Mouse (Mus musculus): ENCODE measurements at regions not wholly inside any gene's neighbourhood (a gene's known extent, or its start where the extent isn't known, plus 50 kb on each side); places are given as distances from the start of the nearest gene placed in this dataset.

- TF ChIP-seq CTCF (IDR thresholded peaks at IDR 0.05; ENCODE audit: low read depth) = peak; percentile 74
- DNase-seq = peak; percentile 68
Observed at GRCm38 (mm10) chr11:114205192-114205591, 138.3 kb upstream of the Sdk2 start.

GRCm38 (mm10) chr11:114203416-114203815 lies 136.6 kb upstream of the Sdk2 start:
- 49% methylated on average over 9 of the region's 9 CpGs for WGBS
- Histone ChIP-seq H3K27ac (ENCODE audit: low read depth) (no peak overlapping the region), H3K4me3 (ENCODE audit: low read depth, low read length) (no peak overlapping the region), H3K9ac (no peak overlapping the region), H3K9me3 (ENCODE audit: low read depth, low read length) (no peaks in the 10 kb centered on the region), H3K36me3 (ENCODE audit: insufficient read depth) (no peaks in the 10 kb centered on the region), H3K4me1 (ENCODE audit: insufficient read depth) (peaks cover 7% of the 10 kb centered on the region; the same call in 1 of the 2 replicates), H3K27me3 (ENCODE audit: insufficient read depth, low read length) (no peaks in the 10 kb centered on the region), H3K4me2 (no peak overlapping the region)
- no peak for TF ChIP-seq CTCF (IDR thresholded peaks at IDR 0.05; ENCODE audit: low read depth)
- DNase-seq = peak; percentile 40
- no peak for ATAC-seq (ENCODE audit: insufficient read depth)

More at GRCm38 (mm10) chr11:114205192-114205591, 138.3 kb upstream of the Sdk2 start:
- Histone ChIP-seq H3K36me3 (ENCODE audit: insufficient read depth) (no peaks in the 10 kb centered on the region), H3K4me2 (no peak overlapping the region), H3K9ac (no peak overlapping the region), H3K9me3 (ENCODE audit: low read depth, low read length) (no peaks in the 10 kb centered on the region), H3K4me3 (ENCODE audit: low read depth, low read length) (no peak overlapping the region), H3K27me3 (ENCODE audit: insufficient read depth, low read length) (no peaks in the 10 kb centered on the region), H3K4me1 (ENCODE audit: insufficient read depth) (no peaks in the 10 kb centered on the region), H3K27ac (ENCODE audit: low read depth) (no peak overlapping the region)
- no peak for ATAC-seq (ENCODE audit: insufficient read depth)
- 51% methylated on average over 2 of the region's 2 CpGs for WGBS

DNA sequence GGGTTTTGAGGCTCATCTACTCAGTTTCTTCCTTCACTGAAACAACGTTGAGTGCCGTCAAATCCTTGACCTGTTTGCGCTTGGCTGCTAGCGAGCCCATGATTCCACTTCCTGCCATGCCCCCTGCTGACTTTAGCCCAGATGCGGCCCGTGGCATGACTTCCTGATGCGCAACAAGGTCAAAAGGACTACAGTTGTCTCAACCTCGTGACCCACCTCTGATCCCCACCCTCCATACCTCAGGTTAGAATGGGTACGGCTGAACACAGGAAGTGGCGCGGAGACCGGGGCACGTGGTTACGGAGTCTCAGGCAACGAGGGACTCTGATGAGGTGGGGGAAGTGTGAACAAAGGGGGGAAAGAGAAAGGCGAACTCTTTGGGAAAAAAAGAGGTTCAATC lies 135.6 kb upstream of the Sdk2 start:
- TF ChIP-seq CTCF (IDR thresholded peaks at IDR 0.05; ENCODE audit: low read depth) = no peak
- H3K4me2 ChIP-seq = no peak overlapping the region
- H3K9me3 ChIP-seq (ENCODE audit: low read depth, low read length) = no peaks in the 10 kb centered on the region
- DNase-seq (no peak), ATAC-seq (ENCODE audit: insufficient read depth) (no peak)
- no peaks in the 10 kb centered on the region for H3K27me3 ChIP-seq (ENCODE audit: insufficient read depth, low read length)
- 85% methylated on average over 16 of the region's 16 CpGs for WGBS
- H3K36me3 ChIP-seq (ENCODE audit: insufficient read depth) = no peaks in the 10 kb centered on the region
- H3K9ac ChIP-seq = no peak overlapping the region
- H3K27ac ChIP-seq (ENCODE audit: low read depth) = no peak overlapping the region
- H3K4me1 ChIP-seq (ENCODE audit: insufficient read depth) = peaks cover 7% of the 10 kb centered on the region; the same call in 1 of the 2 replicates
- no peak overlapping the region for H3K4me3 ChIP-seq (ENCODE audit: low read depth, low read length)

GRCm38 (mm10) chr11:114199081-114199586 lies 132.3 kb upstream of the Sdk2 start:
- 25% methylated on average over 10 of the region's 10 CpGs for WGBS
- no peak for TF ChIP-seq CTCF (IDR thresholded peaks at IDR 0.05; ENCODE audit: low read depth)
- no peak overlapping the region for H3K4me3 ChIP-seq (ENCODE audit: low read depth, low read length)
- ATAC-seq (ENCODE audit: insufficient read depth) (peak; percentile 12; the same call in 1 of the 2 replicates), DNase-seq (peak; percentile 61)
- peaks cover 7% of the 10 kb centered on the region; the same call in 1 of the 2 replicates for H3K4me1 ChIP-seq (ENCODE audit: insufficient read depth)
- H3K9me3 ChIP-seq (ENCODE audit: low read depth, low read length) = no peaks in the 10 kb centered on the region
- H3K9ac ChIP-seq = no peak overlapping the region
- H3K4me2 ChIP-seq = peak overlapping the region; percentile 37
- H3K27me3 ChIP-seq (ENCODE audit: insufficient read depth, low read length) = no peaks in the 10 kb centered on the region
- H3K36me3 ChIP-seq (ENCODE audit: insufficient read depth) = no peaks in the 10 kb centered on the region
- peak overlapping the region; percentile 82 for H3K27ac ChIP-seq (ENCODE audit: low read depth)

DNA sequence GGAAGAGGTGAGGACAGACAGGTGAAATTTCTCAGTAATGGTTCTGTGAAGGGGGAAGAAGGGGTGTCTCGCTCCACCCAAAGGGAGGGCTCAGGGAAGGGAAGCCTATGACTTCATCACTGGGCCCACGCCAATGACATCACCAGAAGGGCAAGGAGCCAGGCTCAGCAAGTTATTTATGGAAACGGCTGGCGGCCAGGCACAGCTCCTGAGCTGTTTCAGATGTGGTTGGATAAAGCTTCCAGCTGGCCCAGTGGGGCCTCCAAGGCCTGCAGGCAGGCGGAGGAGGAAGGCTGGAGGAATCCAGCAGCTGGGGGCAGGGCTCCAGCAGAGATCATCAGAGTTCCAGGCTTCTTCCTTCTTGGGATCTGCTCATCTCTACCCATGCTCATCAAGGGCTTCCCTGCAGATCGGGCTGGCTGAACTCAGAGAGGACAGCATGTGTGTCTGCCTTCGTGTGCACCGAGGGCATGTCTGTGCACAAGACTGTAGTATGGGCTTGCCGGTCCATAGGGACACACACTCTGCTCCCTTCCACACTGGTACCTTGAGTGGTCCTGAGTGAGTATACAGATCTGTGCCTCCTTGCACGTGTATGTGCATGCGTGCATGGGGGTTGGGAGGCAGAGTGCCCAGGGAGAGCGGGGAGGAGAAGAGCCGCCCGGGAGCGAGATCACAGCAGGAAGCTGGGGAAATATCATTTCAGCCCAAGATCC lies 131.6 kb upstream of the Sdk2 start:
- H3K9me3 ChIP-seq (ENCODE audit: low read depth, low read length) = no peaks in the 10 kb centered on the region
- H3K4me3 ChIP-seq (ENCODE audit: low read depth, low read length) = no peak overlapping the region
- H3K36me3 ChIP-seq (ENCODE audit: insufficient read depth) = no peaks in the 10 kb centered on the region
- H3K27me3 ChIP-seq (ENCODE audit: insufficient read depth, low read length) = no peaks in the 10 kb centered on the region
- 21% methylated on average over 15 of the region's 15 CpGs for WGBS
- peak overlapping the region; percentile 37 for H3K4me2 ChIP-seq
- peaks cover 7% of the 10 kb centered on the region; the same call in 1 of the 2 replicates for H3K4me1 ChIP-seq (ENCODE audit: insufficient read depth)
- H3K9ac ChIP-seq = no peak overlapping the region
- H3K27ac ChIP-seq (ENCODE audit: low read depth) = peak overlapping the region; percentile 82
- DNase-seq (peak; percentile 99), ATAC-seq (ENCODE audit: insufficient read depth) (peak; percentile 98)
- TF ChIP-seq CTCF (IDR thresholded peaks at IDR 0.05; ENCODE audit: low read depth) = no peak; the same call in 1 of the 2 replicates

GRCm38 (mm10) chr11:114195291-114195690 lies 128.4 kb upstream of the Sdk2 start:
- Histone ChIP-seq H3K36me3 (ENCODE audit: insufficient read depth) (no peaks in the 10 kb centered on the region), H3K27ac (ENCODE audit: low read depth) (no peak overlapping the region), H3K4me3 (ENCODE audit: low read depth, low read length) (no peak overlapping the region), H3K27me3 (ENCODE audit: insufficient read depth, low read length) (no peaks in the 10 kb centered on the region), H3K9me3 (ENCODE audit: low read depth, low read length) (peaks cover 6% of the 10 kb centered on the region; the same call in 1 of the 2 replicates), H3K4me2 (no peak overlapping the region), H3K9ac (no peak overlapping the region), H3K4me1 (ENCODE audit: insufficient read depth) (peaks cover 7% of the 10 kb centered on the region; the same call in 1 of the 2 replicates)
- ATAC-seq (ENCODE audit: insufficient read depth) = no peak
- TF ChIP-seq CTCF (IDR thresholded peaks at IDR 0.05; ENCODE audit: low read depth) = no peak
- 90% methylated on average over 2 of the region's 2 CpGs for WGBS
- no peak for DNase-seq

- no peak overlapping the region for H3K27ac ChIP-seq (ENCODE audit: low read depth)
- ATAC-seq (ENCODE audit: insufficient read depth) (no peak), DNase-seq (peak; percentile 37)
- no peaks in the 10 kb centered on the region for H3K36me3 ChIP-seq (ENCODE audit: insufficient read depth)
- peak; percentile 43 for TF ChIP-seq CTCF (IDR thresholded peaks at IDR 0.05; ENCODE audit: low read depth)
- no peak overlapping the region for H3K4me2 ChIP-seq
- peaks cover 7% of the 10 kb centered on the region; the same call in 1 of the 2 replicates for H3K9me3 ChIP-seq (ENCODE audit: low read depth, low read length)
- H3K4me3 ChIP-seq (ENCODE audit: low read depth, low read length) = no peak overlapping the region
- no peak overlapping the region for H3K9ac ChIP-seq
- H3K27me3 ChIP-seq (ENCODE audit: insufficient read depth, low read length) = no peaks in the 10 kb centered on the region
- 51% methylated on average over 16 of the region's 16 CpGs for WGBS
- peaks cover 3% of the 10 kb centered on the region; the same call in 1 of the 2 replicates for H3K4me1 ChIP-seq (ENCODE audit: insufficient read depth)
Observed at GRCm38 (mm10) chr11:114194055-114194706, 127.3 kb upstream of the Sdk2 start.

All from lung, embryonic 14.5 days (tissue).